ENCODE assay signal across 19 mouse cellular contexts in genomic region chr14:77311456-77311855, GRCm38 (mm10).
DNase-seq lines count a peak whose midpoint lies in the region; ATAC-seq and TF ChIP-seq lines count a peak whose summit lies in the region.
"Had no signal": no experiment of that assay in that cellular context is flagged by ENCODE, and none has a peak within 500 bp of the region (broad histone marks: within the 10 kb centered on the region; RNA-seq: fewer than 3 reads in every experiment).

No protein-coding gene starts in this region.

- H3K27ac ChIP-seq in gastrocnemius, adult 2 months, result peak overlapping the region; percentile 58; the same call in 1 of the 2 replicates
- peak overlapping the region; percentile 55; the same call in 1 of the 2 replicates for H3K27ac ChIP-seq in left cerebral cortex, adult 2 months
- H3K27ac ChIP-seq in stomach, embryonic 15.5 days, result no peak overlapping the region
- no peak overlapping the region for H3K27ac ChIP-seq in stomach, postnatal 0 days (replicated peaks)
- H3K27ac ChIP-seq: embryonic facial prominence, embryonic 15.5 days; forebrain, embryonic 10.5 days; heart, embryonic 10.5 days; heart, embryonic 15.5 days; hindbrain, postnatal 0 days had no signal

- H3K4me2 ChIP-seq in stomach, embryonic 15.5 days, result no peak overlapping the region
- H3K4me2 ChIP-seq in stomach, postnatal 0 days (replicated peaks; ENCODE audit: low read depth), result no peak overlapping the region
- H3K4me2 ChIP-seq: embryonic facial prominence, embryonic 15.5 days; heart, embryonic 15.5 days had no signal

- ATAC-seq in stomach, embryonic 15.5 days (ENCODE audit: insufficient read depth, low FRiP score, low read depth), result 0 out of 2 replicates have a peak, but pooled peaks have one; percentile 31
- no peak for ATAC-seq in stomach, postnatal 0 days (ENCODE audit: low FRiP score, low TSS enrichment)
- ATAC-seq: forebrain, embryonic 14.5 days; hindbrain, postnatal 0 days had no signal

- peak overlapping the region; percentile 61 for H3K4me3 ChIP-seq in gastrocnemius, adult 2 months
- H3K4me3 ChIP-seq in left cerebral cortex, adult 2 months, result no peak overlapping the region
- H3K4me3 ChIP-seq in stomach, embryonic 15.5 days (replicated peaks), result no peak overlapping the region
- no peak overlapping the region for H3K4me3 ChIP-seq in stomach, postnatal 0 days (ENCODE audit: low read depth, low read length)
- H3K4me3 ChIP-seq: embryonic facial prominence, embryonic 15.5 days; erythroblast, embryonic 14.5 days; forebrain, embryonic 10.5 days; heart, embryonic 10.5 days; heart, embryonic 15.5 days had no signal

- H3K9me3 ChIP-seq in stomach, embryonic 15.5 days, result no peaks in the 10 kb centered on the region
- H3K9me3 ChIP-seq in stomach, postnatal 0 days (ENCODE audit: control insufficient read depth, low read length), result no peaks in the 10 kb centered on the region
- H3K9me3 ChIP-seq: embryonic facial prominence, embryonic 15.5 days; forebrain, embryonic 10.5 days; heart, embryonic 10.5 days; heart, embryonic 15.5 days had no signal

- no peak for TF ChIP-seq EP300 in stomach, postnatal 0 days (optimal IDR thresholded peaks at IDR 0.05)

- intact Hi-C loops in gastrocnemius, adult 2 months (cut with DNase I), result no loop called here
- intact Hi-C loops in left cerebral cortex, adult 2 months (cut with DNase I), result no loop called here
- intact Hi-C loops in left cerebral cortex, postnatal 36 days (cut with DNase I), result no loop called here

- no peak overlapping the region for H3K9ac ChIP-seq in stomach, embryonic 15.5 days
- no peak overlapping the region for H3K9ac ChIP-seq in stomach, postnatal 0 days (ENCODE audit: low read length)
- H3K9ac ChIP-seq: embryonic facial prominence, embryonic 15.5 days; heart, embryonic 15.5 days had no signal

- no peak for DNase-seq in gastrocnemius, adult 2 months
- no peak for DNase-seq in gastrocnemius, postnatal 10 days
- no peak for DNase-seq in left cerebral cortex, adult 2 months (ENCODE audit: extremely low spot score in 1 of 2, low spot score in 2 of 2)
- no peak for DNase-seq in left cerebral cortex, postnatal 36 days (ENCODE audit: low spot score in 2 of 2)
- DNase-seq in stomach, postnatal 0 days (ENCODE audit: low spot score), result no peak
- no peak for DNase-seq in kidney, adult 9 months
- DNase-seq: adrenal gland, postnatal 10 days; cerebellum, adult 11-12 months; cerebellum, adult 9-10 months; cerebellum, postnatal 25 days; heart, adult 18-20 months had no signal

- 68% methylated on average over 6 of the region's 6 CpGs for WGBS in stomach, embryonic 15.5 days
- 61% methylated on average over 6 of the region's 6 CpGs for WGBS in stomach, postnatal 0 days

- TF ChIP-seq CTCF in gastrocnemius, adult 2 months (IDR thresholded peaks at IDR 0.05), result no peak
- no peak for TF ChIP-seq CTCF in left cerebral cortex, adult 2 months (IDR thresholded peaks at IDR 0.05)
- TF ChIP-seq CTCF in stomach, postnatal 0 days (IDR thresholded peaks at IDR 0.05; ENCODE audit: low read depth), result no peak

- H3K27me3 ChIP-seq in stomach, embryonic 15.5 days (replicated peaks), result no peaks in the 10 kb centered on the region
- H3K27me3 ChIP-seq in stomach, postnatal 0 days (ENCODE audit: control insufficient read depth, insufficient read depth, low read length), result no peaks in the 10 kb centered on the region
- H3K27me3 ChIP-seq: embryonic facial prominence, embryonic 15.5 days; heart, embryonic 15.5 days had no signal

- H3K4me1 ChIP-seq in stomach, embryonic 15.5 days, result no peaks in the 10 kb centered on the region
- H3K4me1 ChIP-seq in stomach, postnatal 0 days (replicated peaks; ENCODE audit: control insufficient read depth, insufficient read depth), result no peaks in the 10 kb centered on the region
- H3K4me1 ChIP-seq: heart, embryonic 15.5 days had no signal

- no peaks in the 10 kb centered on the region for H3K36me3 ChIP-seq in stomach, embryonic 15.5 days
- no peaks in the 10 kb centered on the region for H3K36me3 ChIP-seq in stomach, postnatal 0 days (ENCODE audit: control insufficient read depth, insufficient read depth, low read length)
- H3K36me3 ChIP-seq: embryonic facial prominence, embryonic 15.5 days; forebrain, embryonic 10.5 days; heart, embryonic 10.5 days; heart, embryonic 15.5 days had no signal

Comparison
In these comparisons a context has a peak if more than half of its experiments do, and no peak if none do; other contexts are left out.
1. H3K27ac ChIP-seq: peak in gastrocnemius, adult 2 months (single experiment) and left cerebral cortex, adult 2 months (single experiment); none in stomach, embryonic 15.5 days (single experiment) and stomach, postnatal 0 days (single experiment).